Comparison of ENCODE assay signal across 8 mouse cellular contexts in genomic region chr9:44066785-44067225, GRCm38 (mm10). TPM values are rescaled to one million over a fixed set of nuclear protein-coding genes. Genes with fewer than 3 reads are reported as not detected.
DNase-seq lines count a peak whose midpoint lies in the region; ATAC-seq and TF ChIP-seq lines count a peak whose summit lies in the region.

TSS of gene Usp2 (plus strand) at chr9:44067021.

- H3K27me3 ChIP-seq in C2C12 (ENCODE audit: control insufficient read depth, insufficient read depth, insufficient read length): no peaks in the 10 kb centered on the region
- peaks cover 13% of the 10 kb centered on the region for H3K27me3 ChIP-seq in erythroblast, embryonic 14.5 days (ENCODE audit: control insufficient read depth)
- H3K27me3 ChIP-seq in heart, embryonic 11.5 days (ENCODE audit: control insufficient read depth, insufficient read depth, low read length): no peaks in the 10 kb centered on the region
- H3K27me3 ChIP-seq in kidney, embryonic 16.5 days (ENCODE audit: insufficient read depth, low read length): no peaks in the 10 kb centered on the region
- no peaks in the 10 kb centered on the region for H3K27me3 ChIP-seq in liver, adult 2 months (ENCODE audit: control insufficient read depth, insufficient read depth, low read length)
- no peaks in the 10 kb centered on the region for H3K27me3 ChIP-seq in stomach, embryonic 14.5 days (ENCODE audit: control insufficient read depth, insufficient read depth, low read length)

- under 1% methylated on average over 36 of the region's 38 CpGs for WGBS in heart, embryonic 11.5 days (ENCODE audit: insufficient replicate concordance)
- 0% methylated on average over 37 of the region's 38 CpGs for WGBS in kidney, embryonic 16.5 days
- WGBS in liver, adult 2 months: under 1% methylated on average over 38 of the region's 38 CpGs
- under 1% methylated on average over 38 of the region's 38 CpGs for WGBS in stomach, embryonic 14.5 days

- H3K79me2 ChIP-seq in C2C12 (ENCODE audit: control insufficient read depth, insufficient read depth): no peaks in the 10 kb centered on the region
- no peaks in the 10 kb centered on the region for H3K79me2 ChIP-seq in liver, adult 2 months (ENCODE audit: control insufficient read depth, insufficient read depth, low read length)

- peak; percentile 95 for TF ChIP-seq CTCF in C2C12 (IDR thresholded peaks at IDR 0.05; ENCODE audit: control insufficient read depth, insufficient read depth, insufficient read length)
- peak; percentile 77 for TF ChIP-seq CTCF in brain, embryonic 14.5 days (IDR thresholded peaks at IDR 0.05; ENCODE audit: borderline replicate concordance, extremely low read depth, insufficient read depth, insufficient read length)
- peak; percentile 75 for TF ChIP-seq CTCF in liver, adult 2 months (IDR thresholded peaks at IDR 0.05; ENCODE audit: low read depth, low read length)

- H3K36me3 ChIP-seq in C2C12 (ENCODE audit: control insufficient read depth, insufficient read depth): no peaks in the 10 kb centered on the region
- no peaks in the 10 kb centered on the region for H3K36me3 ChIP-seq in erythroblast, embryonic 14.5 days (ENCODE audit: control insufficient read depth)
- H3K36me3 ChIP-seq in heart, embryonic 11.5 days (ENCODE audit: control insufficient read depth, insufficient read depth, low read length): no peaks in the 10 kb centered on the region
- no peaks in the 10 kb centered on the region for H3K36me3 ChIP-seq in kidney, embryonic 16.5 days (ENCODE audit: insufficient read depth, low read length)
- no peaks in the 10 kb centered on the region for H3K36me3 ChIP-seq in liver, adult 2 months (ENCODE audit: control insufficient read depth, insufficient read depth, low read length)
- H3K36me3 ChIP-seq in stomach, embryonic 14.5 days (ENCODE audit: control insufficient read depth, insufficient read depth, low read length): no peaks in the 10 kb centered on the region

- no peaks in the 10 kb centered on the region for H3K79me3 ChIP-seq in C2C12 (ENCODE audit: low read depth)

- peak within 1 kb of the TSS; percentile 46; the same call in 1 of the 2 replicates for H3K27ac ChIP-seq in heart, embryonic 11.5 days (ENCODE audit: low read depth, low read length)
- H3K27ac ChIP-seq in kidney, embryonic 16.5 days (ENCODE audit: low read length): no peak within 1 kb of the TSS
- H3K27ac ChIP-seq in liver, adult 2 months (replicated peaks; ENCODE audit: insufficient read depth, low read depth, low read length): peak within 1 kb of the TSS; percentile 56
- H3K27ac ChIP-seq in stomach, embryonic 14.5 days (ENCODE audit: low read length): no peak within 1 kb of the TSS

- ATAC-seq in heart, embryonic 11.5 days (replicated peaks; ENCODE audit: insufficient number of reproducible peaks, low FRiP score, low TSS enrichment): peak; percentile 92
- ATAC-seq in kidney, embryonic 16.5 days (ENCODE audit: low FRiP score, low TSS enrichment): peak; percentile 96
- peak; percentile 97 for ATAC-seq in stomach, embryonic 14.5 days (ENCODE audit: insufficient number of reproducible peaks, insufficient read depth, low FRiP score, low read depth)

- H3K9ac ChIP-seq in heart, embryonic 11.5 days (ENCODE audit: low read depth, low read length): peak within 1 kb of the TSS; percentile 81
- peak within 1 kb of the TSS; percentile 67 for H3K9ac ChIP-seq in kidney, embryonic 16.5 days (replicated peaks; ENCODE audit: low read length)
- H3K9ac ChIP-seq in liver, adult 2 months (ENCODE audit: low read depth, low read length): peak within 1 kb of the TSS; percentile 87
- H3K9ac ChIP-seq in stomach, embryonic 14.5 days (replicated peaks; ENCODE audit: low read depth, low read length): no peak within 1 kb of the TSS

- peak; percentile 99 for DNase-seq in brain, embryonic 14.5 days (ENCODE audit: low read depth)
- DNase-seq in liver, adult 2 months (ENCODE audit: extremely low read depth, low read depth, low spot score): peak; percentile 88
- DNase-seq in naive thymus-derived CD4-positive, alpha-beta T cell, adult 2 months (ENCODE audit: low read depth): peak; percentile 100

- H3K4me2 ChIP-seq in heart, embryonic 11.5 days: peak within 1 kb of the TSS; percentile 97
- H3K4me2 ChIP-seq in kidney, embryonic 16.5 days (replicated peaks; ENCODE audit: low read depth, low read length): peak within 1 kb of the TSS; percentile 79
- peak within 1 kb of the TSS; percentile 89 for H3K4me2 ChIP-seq in stomach, embryonic 14.5 days (replicated peaks; ENCODE audit: low read depth, low read length)

- no peak for TF ChIP-seq POLR2A in brain, embryonic 14.5 days (IDR thresholded peaks at IDR 0.05; ENCODE audit: borderline replicate concordance, extremely low read depth, insufficient read depth, insufficient read length, poor library complexity, severe bottlenecking)
- peak; percentile 41; the same call in 1 of the 2 replicates for TF ChIP-seq POLR2A in liver, adult 2 months (IDR thresholded peaks at IDR 0.05; ENCODE audit: extremely low read depth, insufficient read depth, low read length)

- H3K4me3 ChIP-seq in C2C12 (ENCODE audit: insufficient read depth, poor library complexity, severe bottlenecking): no peak within 1 kb of the TSS
- H3K4me3 ChIP-seq in erythroblast, embryonic 14.5 days (replicated peaks): peak within 1 kb of the TSS; percentile 62
- peak within 1 kb of the TSS; percentile 66 for H3K4me3 ChIP-seq in heart, embryonic 11.5 days (ENCODE audit: low read depth, low read length)
- H3K4me3 ChIP-seq in kidney, embryonic 16.5 days (ENCODE audit: low read length): peak within 1 kb of the TSS; percentile 50
- H3K4me3 ChIP-seq in liver, adult 2 months (ENCODE audit: insufficient read depth, low read depth, low read length): peak within 1 kb of the TSS; percentile 84
- H3K4me3 ChIP-seq in stomach, embryonic 14.5 days (ENCODE audit: low read depth, low read length): peak within 1 kb of the TSS; percentile 47

- peaks cover 14% of the 10 kb centered on the region for H3K4me1 ChIP-seq in erythroblast, embryonic 14.5 days (ENCODE audit: control insufficient read depth)
- peaks cover 27% of the 10 kb centered on the region for H3K4me1 ChIP-seq in heart, embryonic 11.5 days (ENCODE audit: control insufficient read depth, insufficient read depth, low read length)
- H3K4me1 ChIP-seq in kidney, embryonic 16.5 days (ENCODE audit: insufficient read depth, low read length): peaks cover 23% of the 10 kb centered on the region
- H3K4me1 ChIP-seq in liver, adult 2 months (ENCODE audit: control insufficient read depth, insufficient read depth, low read length): no peaks in the 10 kb centered on the region
- H3K4me1 ChIP-seq in stomach, embryonic 14.5 days (ENCODE audit: control insufficient read depth, insufficient read depth, low read length): peaks cover 16% of the 10 kb centered on the region

- no peaks in the 10 kb centered on the region for H3K9me3 ChIP-seq in erythroblast, embryonic 14.5 days (ENCODE audit: control insufficient read depth, low read length)
- H3K9me3 ChIP-seq in heart, embryonic 11.5 days (replicated peaks; ENCODE audit: control insufficient read depth, low read length): no peaks in the 10 kb centered on the region
- H3K9me3 ChIP-seq in kidney, embryonic 16.5 days (ENCODE audit: low read length): no peaks in the 10 kb centered on the region
- no peaks in the 10 kb centered on the region for H3K9me3 ChIP-seq in stomach, embryonic 14.5 days (ENCODE audit: control insufficient read depth, low read depth, low read length)

- peak within 1 kb of the TSS; percentile 39 for H3ac ChIP-seq in C2C12 (ENCODE audit: control insufficient read depth, insufficient read length, low read depth)

TF ChIP-seq in C2C12, 6 proteins besides CTCF, POLR2A, EP300 and RAD21:
- TF ChIP-seq FOSL1 (IDR thresholded peaks at IDR 0.05; ENCODE audit: insufficient read depth, low read length, poor library complexity, severe bottlenecking) (no peak), USF1 (IDR thresholded peaks at IDR 0.05; ENCODE audit: low read depth) (peak; percentile 87), MAX (IDR thresholded peaks at IDR 0.05) (peak; percentile 94), MYOD1 (IDR thresholded peaks at IDR 0.05; ENCODE audit: control insufficient read depth, insufficient read length, low read depth) (no peak), CEBPB (IDR thresholded peaks at IDR 0.05; ENCODE audit: low read depth) (peak; percentile 54), MYOG (IDR thresholded peaks at IDR 0.05; ENCODE audit: control insufficient read depth, extremely low read depth, insufficient read length) (no peak)

RNA-seq across cellular contexts. Expression of gene Usp2, which starts in this region (rescaled TPM):
- polyA plus RNA-seq in C2C12 (2012; fragmentation: generic; extraction: Trizol): 0.73 TPM
- 2.0 and 4.0 TPM in 2 replicates for polyA plus RNA-seq in brain, embryonic 14.5 days (2012; rRNA removed)
- polyA plus RNA-seq in erythroblast, embryonic 14.5 days (2012): 0.05 TPM in 1 of 2 replicates, not detected in the other
- polyA plus RNA-seq in heart, embryonic 11.5 days (2014; fragmentation: Nextera tagmentation; extraction: Ambion mirVana): 51.3 and 53.8 TPM in 2 replicates
- 53.9 and 57.7 TPM in 2 replicates for polyA plus RNA-seq in kidney, embryonic 16.5 days (2015; fragmentation: Nextera tagmentation; extraction: Ambion mirVana)
- total RNA-seq in liver, adult 2 months (2014; rRNA removed): 9.9 and 13.6 TPM in 2 replicates
- polyA plus RNA-seq in liver, adult 2 months (2012; rRNA removed): 1.6 and 3.1 TPM in 2 replicates
- polyA plus RNA-seq in stomach, embryonic 14.5 days (2014; fragmentation: Nextera tagmentation; extraction: Ambion mirVana): 10.5 and 15.0 TPM in 2 replicates

Comparison
In these comparisons a context has a peak if more than half of its experiments do, and no peak if none do; other contexts are left out.
1. H3K27ac ChIP-seq: peak in heart, embryonic 11.5 days (single experiment) and liver, adult 2 months (single experiment); none in kidney, embryonic 16.5 days (single experiment) and stomach, embryonic 14.5 days (single experiment).
2. Peak in every context shown above with its lines, with median percentiles within 50 percentile points of each other: CTCF ChIP-seq, DNase-seq, ATAC-seq and H3K4me2 ChIP-seq.